Mouse (Mus musculus): ENCODE data around the gene Slc23a2. TPM values are rescaled to one million over a fixed set of nuclear protein-coding genes. Genes with fewer than 3 reads are reported as not detected.

Gene Slc23a2
- polyA plus RNA-seq, 1 experiment from 2014 or later = 16.6 TPM

GRCm38 (mm10) chr2:132006561-132007474 is 138.1 kb downstream of the Slc23a2 start:
- no peak overlapping the region for H3K4me3 ChIP-seq
- ATAC-seq = no peak
- 90% methylated on average over 18 of the region's 18 CpGs for WGBS

GRCm38 (mm10) chr2:132005445-132005844 is 139.5 kb downstream of the Slc23a2 start:
- WGBS = 92% methylated on average over 4 of the region's 4 CpGs

More at GRCm38 (mm10) chr2:132006561-132007474, 138.1 kb downstream of the Slc23a2 start:
- Histone ChIP-seq H3K9me3 (replicated peaks) (no peaks in the 10 kb centered on the region), H3K27me3 (no peaks in the 10 kb centered on the region), H3K27ac (no peak overlapping the region), H3K4me2 (no peak overlapping the region), H3K9ac (no peak overlapping the region), H3K4me1 (no peaks in the 10 kb centered on the region), H3K36me3 (ENCODE audit: poor library complexity, severe bottlenecking) (peaks cover 92% of the 10 kb centered on the region)

GRCm38 (mm10) chr2:132004495-132005136 is 140.3 kb downstream of the Slc23a2 start:
- ATAC-seq = no peak
- no peak overlapping the region for H3K4me2 ChIP-seq
- no peak overlapping the region for H3K4me3 ChIP-seq
- no peaks in the 10 kb centered on the region for H3K27me3 ChIP-seq
- H3K27ac ChIP-seq = no peak overlapping the region
- no peak overlapping the region for H3K9ac ChIP-seq
- 83% methylated on average over 9 of the region's 9 CpGs for WGBS
- peaks cover 88% of the 10 kb centered on the region for H3K36me3 ChIP-seq (ENCODE audit: poor library complexity, severe bottlenecking)
- no peaks in the 10 kb centered on the region for H3K9me3 ChIP-seq (replicated peaks)
- H3K4me1 ChIP-seq = no peaks in the 10 kb centered on the region

More at GRCm38 (mm10) chr2:132005445-132005844, 139.5 kb downstream of the Slc23a2 start:
- peaks cover 88% of the 10 kb centered on the region for H3K36me3 ChIP-seq (ENCODE audit: poor library complexity, severe bottlenecking)
- no peak overlapping the region for H3K4me2 ChIP-seq
- no peak overlapping the region for H3K4me3 ChIP-seq
- H3K27ac ChIP-seq = no peak overlapping the region
- H3K9me3 ChIP-seq (replicated peaks) = no peaks in the 10 kb centered on the region
- H3K4me1 ChIP-seq = no peaks in the 10 kb centered on the region
- ATAC-seq = no peak
- no peaks in the 10 kb centered on the region for H3K27me3 ChIP-seq
- no peak overlapping the region for H3K9ac ChIP-seq

GRCm38 (mm10) chr2:132003916-132004315 is 141.0 kb downstream of the Slc23a2 start:
- Histone ChIP-seq H3K9me3 (replicated peaks) (no peaks in the 10 kb centered on the region), H3K4me3 (no peak overlapping the region), H3K27me3 (no peaks in the 10 kb centered on the region), H3K27ac (no peak overlapping the region), H3K9ac (no peak overlapping the region), H3K4me2 (no peak overlapping the region), H3K4me1 (no peaks in the 10 kb centered on the region), H3K36me3 (ENCODE audit: poor library complexity, severe bottlenecking) (peaks cover 88% of the 10 kb centered on the region)
- ATAC-seq = no peak
- 85% methylated on average over 5 of the region's 5 CpGs for WGBS

Other genes with a start within 250 kb of the Slc23a2 start
- gene Prnp, start 235.2 kb downstream of the Slc23a2 start, polyA plus RNA-seq (2015; fragmentation: Nextera tagmentation; extraction: Ambion mirVana) = 103 and 110 TPM in 2 replicates
- gene Prn, start 235.2 kb downstream of the Slc23a2 start, polyA plus RNA-seq (2015; fragmentation: Nextera tagmentation; extraction: Ambion mirVana) = not detected in 2 replicates
- gene Prnd, start 194.2 kb downstream of the Slc23a2 start, polyA plus RNA-seq (2015; fragmentation: Nextera tagmentation; extraction: Ambion mirVana) = 7.3 and 7.7 TPM in 2 replicates
- gene Rassf2, start 114.8 kb downstream of the Slc23a2 start, polyA plus RNA-seq (2015; fragmentation: Nextera tagmentation; extraction: Ambion mirVana) = 21.1 and 22.1 TPM in 2 replicates
- 48.4 and 48.9 TPM in 2 replicates for gene Tmem230, start 102.7 kb upstream of the Slc23a2 start, polyA plus RNA-seq (2015; fragmentation: Nextera tagmentation; extraction: Ambion mirVana)
- 322 and 326 TPM in 2 replicates for gene Pcna, start 108.2 kb upstream of the Slc23a2 start, polyA plus RNA-seq (2015; fragmentation: Nextera tagmentation; extraction: Ambion mirVana)
- gene Cds2, start 118.0 kb upstream of the Slc23a2 start, polyA plus RNA-seq (2015; fragmentation: Nextera tagmentation; extraction: Ambion mirVana) = 19.2 and 21.7 TPM in 2 replicates
- 4.1 and 6.1 TPM in 2 replicates for gene Prokr2, start 240.3 kb upstream of the Slc23a2 start, polyA plus RNA-seq (2015; fragmentation: Nextera tagmentation; extraction: Ambion mirVana)